Mouse (Mus musculus): ENCODE measurements at regions not wholly inside any gene's neighbourhood (a gene's known extent, or its start where the extent isn't known, plus 50 kb on each side); places are given as distances from the start of the nearest gene placed in this dataset.

GRCm38 (mm10) chr15:97438235-97438760, 191.2 kb upstream of the Amigo2 start:
- TF ChIP-seq CTCF (IDR thresholded peaks at IDR 0.05; ENCODE audit: low read depth, low read length) (no peak), GATA1 (IDR thresholded peaks at IDR 0.05; ENCODE audit: borderline replicate concordance, low read length) (no peak), TAL1 (conservative IDR thresholded peaks at IDR 0.05; ENCODE audit: low read depth, low read length) (no peak), POLR2AphosphoS5 (IDR thresholded peaks at IDR 0.05; ENCODE audit: insufficient replicate concordance, low read depth, low read length) (no peak)
